Mouse (Mus musculus) heart, adult 2 months (tissue): ENCODE measurements at regions not wholly inside any gene's neighbourhood (a gene's known extent, or its start where the extent isn't known, plus 50 kb on each side); places are given as distances from the start of the nearest gene placed in this dataset.

Experiments
- CTCF ChIP-seq: fragments of 200-600 bp; IDR thresholded peaks from 2 replicates; pipeline ENCODE4 v1.8.1; 2022; ENCODE audit warnings: antibody characterized with exemption, mild to moderate bottlenecking, moderate library complexity
- EP300 ChIP-seq: fragments of 200-500 bp; IDR thresholded peaks from 2 replicates; pipeline ENCODE4 v1.6.1; 2011; ENCODE audit warnings: low read depth, low read length, control low read depth; ENCODE audit not compliant: insufficient read depth
- POLR2A ChIP-seq: fragments of 200-500 bp; IDR thresholded peaks from 2 replicates; pipeline ENCODE4 v1.6.1; 2011; ENCODE audit warnings: mild to moderate bottlenecking, low read depth, low read length, control low read depth; ENCODE audit not compliant: insufficient read depth

DNA sequence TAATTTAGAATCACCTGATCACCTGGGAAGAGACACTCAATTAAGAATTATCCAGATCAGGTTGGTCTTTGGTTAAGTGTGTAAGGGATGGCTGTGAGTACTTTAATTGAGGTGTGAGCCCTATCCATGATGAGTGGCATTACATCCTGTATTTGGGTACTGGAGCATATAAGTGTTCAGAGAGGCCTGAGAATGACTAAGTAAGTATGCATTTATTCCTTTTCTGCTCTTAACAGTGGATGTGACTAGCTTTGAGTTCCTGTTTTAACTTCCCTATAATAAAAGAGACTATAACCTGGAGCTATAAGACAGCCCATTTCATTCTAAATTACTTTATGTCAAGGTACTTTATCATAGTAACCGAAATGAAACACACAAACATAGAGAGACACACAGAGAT lies 421.4 kb upstream of the Klf4 start:
- no peak for TF ChIP-seq POLR2A
- TF ChIP-seq CTCF, result no peak
- no peak for TF ChIP-seq EP300
